8 mouse cellular contexts compared by ENCODE assay signal in the genomic region with DNA sequence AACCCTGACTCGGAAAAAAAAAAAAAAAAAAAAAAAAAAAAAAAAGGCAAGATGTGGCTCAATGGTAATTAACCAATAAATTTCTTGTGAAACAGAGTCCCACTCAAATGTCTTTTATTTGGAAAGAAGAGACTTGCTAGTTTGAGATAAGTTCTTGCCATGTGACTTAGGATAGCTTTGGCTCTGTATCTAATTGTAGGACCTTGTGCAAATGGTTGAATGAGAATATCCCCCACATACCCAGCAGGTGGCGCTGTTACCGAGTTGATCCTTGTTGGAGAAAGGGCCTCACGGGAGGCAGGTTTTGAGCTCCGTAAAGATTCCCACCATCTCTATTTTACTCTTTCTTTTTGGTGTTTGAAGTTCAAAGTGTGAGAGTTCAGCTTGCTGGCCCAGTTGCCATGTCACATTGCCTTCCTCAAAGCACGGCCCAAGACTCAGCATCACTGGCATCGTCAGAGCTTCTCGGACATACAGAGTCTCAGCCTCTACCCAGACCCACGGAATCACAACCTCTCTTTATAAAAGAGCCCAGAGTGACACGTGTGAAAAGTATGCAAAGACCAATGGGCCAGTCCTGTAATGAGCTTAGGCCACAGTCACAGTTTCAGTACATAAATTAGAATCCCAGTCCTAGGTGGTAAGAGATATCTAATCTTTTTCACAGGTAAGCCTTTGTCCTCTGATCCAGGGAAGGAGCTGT. TPM values are rescaled to one million over a fixed set of nuclear protein-coding genes. Genes with fewer than 3 reads are reported as not detected.
A peak's percentile ranks its signal among the peaks of the same experiment; 100 is the strongest.
DNase-seq lines count a peak whose midpoint lies in the region; ATAC-seq and TF ChIP-seq lines count a peak whose summit lies in the region.

No protein-coding gene starts in this region.

- no peak overlapping the region for H3K9ac ChIP-seq in forebrain, embryonic 12.5 days
- no peak overlapping the region for H3K9ac ChIP-seq in heart, embryonic 16.5 days (ENCODE audit: low read length)
- H3K9ac ChIP-seq in liver, embryonic 13.5 days, result 0 out of 2 replicates have a peak overlapping the region, but pooled peaks have one; percentile 7
- H3K9ac ChIP-seq in stomach, embryonic 15.5 days, result no peak overlapping the region

- H3K36me3 ChIP-seq in E14TG2a.4 (ENCODE audit: insufficient read depth, low read length), result no peaks in the 10 kb centered on the region
- H3K36me3 ChIP-seq in forebrain, embryonic 12.5 days (replicated peaks), result no peaks in the 10 kb centered on the region
- no peaks in the 10 kb centered on the region for H3K36me3 ChIP-seq in heart, embryonic 16.5 days (ENCODE audit: control insufficient read depth, insufficient read depth)
- H3K36me3 ChIP-seq in liver, embryonic 13.5 days, result no peaks in the 10 kb centered on the region
- H3K36me3 ChIP-seq in stomach, embryonic 15.5 days, result no peaks in the 10 kb centered on the region

- H3K9me3 ChIP-seq in E14TG2a.4 (ENCODE audit: low read length), result no peaks in the 10 kb centered on the region
- no peaks in the 10 kb centered on the region for H3K9me3 ChIP-seq in forebrain, embryonic 12.5 days
- H3K9me3 ChIP-seq in heart, embryonic 16.5 days (replicated peaks; ENCODE audit: control insufficient read depth, low read length), result no peaks in the 10 kb centered on the region
- H3K9me3 ChIP-seq in liver, embryonic 13.5 days (replicated peaks), result no peaks in the 10 kb centered on the region
- no peaks in the 10 kb centered on the region for H3K9me3 ChIP-seq in stomach, embryonic 15.5 days

- 31% methylated on average over 10 of the region's 10 CpGs for WGBS in forebrain, embryonic 12.5 days
- WGBS in heart, embryonic 16.5 days, result 31% methylated on average over 10 of the region's 10 CpGs
- WGBS in liver, embryonic 13.5 days (ENCODE audit: insufficient replicate concordance), result 35% methylated on average over 10 of the region's 10 CpGs
- WGBS in stomach, embryonic 15.5 days, result 30% methylated on average over 10 of the region's 10 CpGs

- peaks cover 12% of the 10 kb centered on the region for H3K27me3 ChIP-seq in E14TG2a.4 (ENCODE audit: insufficient read depth, low read length)
- H3K27me3 ChIP-seq in forebrain, embryonic 12.5 days, result peaks cover 41% of the 10 kb centered on the region
- H3K27me3 ChIP-seq in heart, embryonic 16.5 days (ENCODE audit: control insufficient read depth, insufficient read depth, low read length), result peaks cover 16% of the 10 kb centered on the region
- peaks cover 29% of the 10 kb centered on the region for H3K27me3 ChIP-seq in liver, embryonic 13.5 days
- 0 out of 2 replicates have a peak, but pooled peaks cover 7% of the 10 kb centered on the region for H3K27me3 ChIP-seq in stomach, embryonic 15.5 days (replicated peaks)

- H3K4me2 ChIP-seq in forebrain, embryonic 12.5 days, result peak overlapping the region; percentile 19; the same call in 1 of the 2 replicates
- H3K4me2 ChIP-seq in heart, embryonic 16.5 days (ENCODE audit: low read depth, low read length), result peak overlapping the region; percentile 53; the same call in 1 of the 2 replicates
- peak overlapping the region; percentile 45 for H3K4me2 ChIP-seq in liver, embryonic 13.5 days
- H3K4me2 ChIP-seq in stomach, embryonic 15.5 days, result peak overlapping the region; percentile 34; the same call in 1 of the 2 replicates

- peak; percentile 67 for TF ChIP-seq CTCF in E14TG2a.4 (conservative IDR thresholded peaks at IDR 0.05; ENCODE audit: low read length)

- DNase-seq in c-Kit-positive CD71-positive TER-119-positive erythroid progenitor cells, embryonic 14.5 days (ENCODE audit: low spot score), result peak; percentile 88
- peak; percentile 82 for DNase-seq in kidney, postnatal 14 days
- peak; percentile 71 for DNase-seq in liver, embryonic 13.5 days
- DNase-seq in natural killer cell, adult 2 months (ENCODE audit: low spot score in 2 of 2), result peak; percentile 85 to 88

- no peak; the same call in none of the 2 replicates for ATAC-seq in forebrain, embryonic 12.5 days (ENCODE audit: low FRiP score)
- no peak; the same call in 1 of the 2 replicates for ATAC-seq in heart, embryonic 16.5 days (replicated peaks; ENCODE audit: extremely low read depth, insufficient read depth, low FRiP score)
- peak; percentile 53; the same call in 1 of the 2 replicates for ATAC-seq in liver, embryonic 13.5 days (ENCODE audit: low read depth)
- no peak; the same call in 1 of the 2 replicates for ATAC-seq in stomach, embryonic 15.5 days (ENCODE audit: insufficient read depth, low FRiP score, low read depth)

- peaks cover 23% of the 10 kb centered on the region for H3K4me1 ChIP-seq in E14TG2a.4 (replicated peaks; ENCODE audit: low read depth, low read length)
- H3K4me1 ChIP-seq in forebrain, embryonic 12.5 days, result no peaks in the 10 kb centered on the region
- no peaks in the 10 kb centered on the region for H3K4me1 ChIP-seq in heart, embryonic 16.5 days (ENCODE audit: control insufficient read depth, insufficient read depth, low read length)
- H3K4me1 ChIP-seq in liver, embryonic 13.5 days (replicated peaks), result peaks cover 11% of the 10 kb centered on the region
- H3K4me1 ChIP-seq in stomach, embryonic 15.5 days, result no peaks in the 10 kb centered on the region

- H3K4me3 ChIP-seq in E14TG2a.4 (replicated peaks; ENCODE audit: low read length), result no peak overlapping the region
- H3K4me3 ChIP-seq in forebrain, embryonic 12.5 days (replicated peaks), result 0 out of 2 replicates have a peak overlapping the region, but pooled peaks have one; percentile 7
- H3K4me3 ChIP-seq in heart, embryonic 16.5 days (ENCODE audit: low read length), result no peak overlapping the region
- no peak overlapping the region for H3K4me3 ChIP-seq in liver, embryonic 13.5 days (replicated peaks)
- no peak overlapping the region for H3K4me3 ChIP-seq in stomach, embryonic 15.5 days (replicated peaks)

- no peak overlapping the region for H3K27ac ChIP-seq in forebrain, embryonic 12.5 days
- no peak overlapping the region for H3K27ac ChIP-seq in heart, embryonic 16.5 days (ENCODE audit: low read length)
- no peak overlapping the region for H3K27ac ChIP-seq in liver, embryonic 13.5 days
- no peak overlapping the region for H3K27ac ChIP-seq in stomach, embryonic 15.5 days

RNA-seq across cellular contexts. Expression of gene Fcrlb, which starts 11.1 kb away (rescaled TPM):
- not detected in 2 replicates for polyA plus RNA-seq in forebrain, embryonic 12.5 days (2016; fragmentation: Nextera tagmentation; extraction: Ambion mirVana)
- 0.11 TPM in 1 of 2 replicates, not detected in the other for polyA plus RNA-seq in heart, embryonic 16.5 days (2015; fragmentation: Nextera tagmentation; extraction: Ambion mirVana)
- polyA plus RNA-seq in liver, embryonic 13.5 days (2015; fragmentation: Nextera tagmentation; extraction: Ambion mirVana), result not detected in 2 replicates
- polyA plus RNA-seq in stomach, embryonic 15.5 days (2015; fragmentation: Nextera tagmentation; extraction: Ambion mirVana), result 0.17 TPM in 1 of 2 replicates, not detected in the other

RNA-seq across cellular contexts. Expression of gene Dusp12, which starts 16.3 kb away (rescaled TPM):
- polyA plus RNA-seq in forebrain, embryonic 12.5 days (2016; fragmentation: Nextera tagmentation; extraction: Ambion mirVana), result 28.6 and 33.3 TPM in 2 replicates
- polyA plus RNA-seq in heart, embryonic 16.5 days (2015; fragmentation: Nextera tagmentation; extraction: Ambion mirVana), result 20.7 and 22.1 TPM in 2 replicates
- polyA plus RNA-seq in liver, embryonic 13.5 days (2015; fragmentation: Nextera tagmentation; extraction: Ambion mirVana), result 23.8 TPM in 2 replicates
- 47.1 and 47.3 TPM in 2 replicates for polyA plus RNA-seq in stomach, embryonic 15.5 days (2015; fragmentation: Nextera tagmentation; extraction: Ambion mirVana)

RNA-seq across cellular contexts. Expression of gene Gm26620, which starts 16.8 kb away (rescaled TPM):
- polyA plus RNA-seq in forebrain, embryonic 12.5 days (2016; fragmentation: Nextera tagmentation; extraction: Ambion mirVana), result not detected in 2 replicates
- polyA plus RNA-seq in heart, embryonic 16.5 days (2015; fragmentation: Nextera tagmentation; extraction: Ambion mirVana), result 0.53 and 0.71 TPM in 2 replicates
- polyA plus RNA-seq in liver, embryonic 13.5 days (2015; fragmentation: Nextera tagmentation; extraction: Ambion mirVana), result 0.24 and 0.44 TPM in 2 replicates
- 1.1 TPM in 2 replicates for polyA plus RNA-seq in stomach, embryonic 15.5 days (2015; fragmentation: Nextera tagmentation; extraction: Ambion mirVana)

RNA-seq across cellular contexts. Expression of gene Fcrla, which starts 25.7 kb away (rescaled TPM):
- not detected in 2 replicates for polyA plus RNA-seq in forebrain, embryonic 12.5 days (2016; fragmentation: Nextera tagmentation; extraction: Ambion mirVana)
- 0.20 TPM in 1 of 2 replicates, not detected in the other for polyA plus RNA-seq in heart, embryonic 16.5 days (2015; fragmentation: Nextera tagmentation; extraction: Ambion mirVana)
- polyA plus RNA-seq in liver, embryonic 13.5 days (2015; fragmentation: Nextera tagmentation; extraction: Ambion mirVana), result 0.24 and 0.36 TPM in 2 replicates
- polyA plus RNA-seq in stomach, embryonic 15.5 days (2015; fragmentation: Nextera tagmentation; extraction: Ambion mirVana), result 0.21 and 0.23 TPM in 2 replicates

RNA-seq across cellular contexts. Expression of gene Atf6, which starts 34.1 kb away (rescaled TPM):
- 8.7 and 8.9 TPM in 2 replicates for polyA plus RNA-seq in forebrain, embryonic 12.5 days (2016; fragmentation: Nextera tagmentation; extraction: Ambion mirVana)
- 10.1 and 11.2 TPM in 2 replicates for polyA plus RNA-seq in heart, embryonic 16.5 days (2015; fragmentation: Nextera tagmentation; extraction: Ambion mirVana)
- 6.1 and 7.9 TPM in 2 replicates for polyA plus RNA-seq in liver, embryonic 13.5 days (2015; fragmentation: Nextera tagmentation; extraction: Ambion mirVana)
- polyA plus RNA-seq in stomach, embryonic 15.5 days (2015; fragmentation: Nextera tagmentation; extraction: Ambion mirVana), result 8.9 and 9.5 TPM in 2 replicates
